Mouse (Mus musculus) heart, embryonic 16.5 days (tissue): ENCODE measurements around the gene Adrm1. TPM values are rescaled to one million over a fixed set of nuclear protein-coding genes. Genes with fewer than 3 reads are reported as not detected.

Experiments
- microRNA-seq: library from miRNA; unstranded; fragments of <30 nt; microRNA quantifications from one replicate; pipeline ENCODE4, GENCODE M21; 2017
- polyA plus RNA-seq: library from polyadenylated mRNA; unstranded; fragments of >200 nt; fragmentation: Nextera tagmentation; extraction: Ambion mirVana; gene quantifications from 2 replicates; pipeline ENCODE4 v1.2.1, GENCODE M21; 2015

Adrm1 gene
- polyA plus RNA-seq, 1 experiment from 2014 or later: 133 TPM

Small RNAs within 50 kb of the gene (microRNA-seq; reads per million reads assigned to microRNA genes)
- 0.59 reads per million for gene Mir7005

Other genes with a start within 250 kb of the Adrm1 start
- 2.1 TPM in 2 replicates for gene Taf4, start 194.8 kb upstream of the Adrm1 start, polyA plus RNA-seq
- gene Lsm14b, start 146.5 kb upstream of the Adrm1 start, polyA plus RNA-seq: 4.5 and 6.7 TPM in 2 replicates
- gene Psma7, start 129.1 kb upstream of the Adrm1 start, polyA plus RNA-seq: 389 and 421 TPM in 2 replicates
- gene Ss18l1, start 129.0 kb upstream of the Adrm1 start, polyA plus RNA-seq: 3.2 and 3.5 TPM in 2 replicates
- 30.2 and 30.8 TPM in 2 replicates for gene Mtg2, start 100.9 kb upstream of the Adrm1 start, polyA plus RNA-seq
- 0.20 TPM in 1 of 2 replicates, not detected in the other for gene Hrh3, start 67.0 kb upstream of the Adrm1 start, polyA plus RNA-seq
- gene Osbpl2, start 52.2 kb upstream of the Adrm1 start, polyA plus RNA-seq: 35.0 TPM in 2 replicates
- gene Lama5, start 54.4 kb downstream of the Adrm1 start, polyA plus RNA-seq: 17.7 and 32.1 TPM in 2 replicates
- 208 and 247 TPM in 2 replicates for gene Rps21, start 85.9 kb downstream of the Adrm1 start, polyA plus RNA-seq
- 6.1 and 9.9 TPM in 2 replicates for gene Cables2, start 102.0 kb downstream of the Adrm1 start, polyA plus RNA-seq
- 0.05 and 0.22 TPM in 2 replicates for gene Rbbp8nl, start 118.4 kb downstream of the Adrm1 start, polyA plus RNA-seq
- 3.9 and 5.7 TPM in 2 replicates for gene Gata5, start 163.2 kb downstream of the Adrm1 start, polyA plus RNA-seq